Mouse (Mus musculus): ENCODE measurements at regions not wholly inside any gene's neighbourhood (a gene's known extent, or its start where the extent isn't known, plus 50 kb on each side); places are given as distances from the start of the nearest gene placed in this dataset.

GRCm38 (mm10) chr15:31673038-31673437 lies 71.4 kb downstream of the Fam173b start:
- no peak for DNase-seq

- peak; percentile 36 for DNase-seq
These were observed 75.1 kb downstream of the Fam173b start for GRCm38 (mm10) chr15:31676771-31677191.

DNA sequence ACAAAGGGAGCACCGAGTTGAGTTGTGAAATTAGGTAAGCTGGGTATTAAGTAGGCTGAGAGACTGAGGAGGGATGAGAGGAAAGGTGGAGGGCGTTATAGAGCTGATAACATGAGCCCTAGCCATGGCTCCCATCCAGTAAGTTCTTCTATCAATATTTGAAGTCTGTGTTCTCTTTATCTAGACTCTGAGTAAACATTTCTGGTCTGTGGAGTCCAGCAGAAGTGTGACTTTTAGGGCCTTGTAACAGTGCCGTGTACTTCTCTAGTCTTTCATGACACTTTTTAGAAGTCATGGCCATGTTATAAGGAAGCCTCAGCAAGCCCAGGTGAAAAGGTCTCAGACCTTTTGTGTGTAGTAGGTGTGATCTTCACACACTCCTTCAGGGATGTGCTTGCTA lies 91.5 kb downstream of the Fam173b start:
- no peak for DNase-seq

DNA sequence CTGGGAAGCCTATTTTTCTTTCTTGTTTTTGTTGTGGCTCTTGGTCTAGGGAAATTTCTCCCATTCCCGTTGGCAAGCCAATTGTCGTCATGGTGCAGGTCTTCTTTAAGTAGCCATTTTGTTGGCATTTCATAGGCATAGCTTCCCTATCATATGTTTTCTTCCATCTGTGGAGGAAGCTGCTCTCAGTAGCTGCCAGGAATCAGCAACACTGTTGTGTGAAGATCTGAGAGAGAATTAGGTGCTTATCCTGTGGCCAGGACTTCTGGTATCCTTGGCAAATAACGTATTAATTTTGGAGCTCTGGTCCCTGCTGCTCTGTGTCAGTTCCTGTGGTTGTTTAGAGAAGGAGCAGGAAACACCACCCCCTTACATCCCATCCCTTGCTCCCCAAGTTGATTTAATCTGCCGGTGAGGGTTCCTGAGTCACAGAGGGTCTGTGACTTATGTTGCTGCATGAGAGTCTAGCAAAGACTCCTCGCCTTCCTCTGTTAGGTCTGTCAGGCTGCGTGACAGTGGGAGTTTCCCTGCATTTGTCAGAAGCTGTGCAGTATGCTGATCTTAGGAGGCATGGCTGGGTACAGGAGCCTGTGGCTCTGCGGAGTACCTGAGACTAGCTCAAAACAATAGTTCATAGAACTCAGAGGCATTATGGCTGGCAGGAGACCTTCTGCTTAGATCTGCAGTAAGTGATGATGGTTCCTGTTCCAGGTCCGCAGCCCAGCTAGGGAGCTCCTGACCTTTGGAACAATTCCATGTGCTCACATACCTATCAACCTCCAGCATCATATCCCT lies 93.4 kb downstream of the Fam173b start:
- DNase-seq: no peak

- no peak for DNase-seq
These were observed 101.7 kb downstream of the Fam173b start for GRCm38 (mm10) chr15:31703400-31703799.

GRCm38 (mm10) chr15:31707416-31707815 lies 105.8 kb downstream of the Fam173b start:
- no peak for DNase-seq

DNA sequence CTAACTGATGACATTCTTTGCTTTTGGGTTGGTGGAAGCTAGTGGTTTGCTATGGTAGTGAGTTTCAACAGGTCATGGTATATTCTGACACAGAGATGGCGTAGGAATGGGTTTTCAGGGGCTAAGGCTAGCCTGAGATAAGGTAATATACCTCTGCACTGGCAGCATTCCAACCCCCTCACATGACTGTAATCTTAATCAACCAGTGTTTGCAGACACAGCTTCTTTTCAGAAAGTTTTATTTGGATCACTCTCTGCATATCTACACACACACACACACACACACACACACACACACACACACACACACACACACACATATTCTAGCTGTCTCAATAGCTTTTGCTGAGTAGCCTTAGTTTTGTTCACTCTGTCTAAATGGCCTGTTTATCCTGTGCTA lies 119.4 kb downstream of the Fam173b start:
- no peak for DNase-seq

DNA sequence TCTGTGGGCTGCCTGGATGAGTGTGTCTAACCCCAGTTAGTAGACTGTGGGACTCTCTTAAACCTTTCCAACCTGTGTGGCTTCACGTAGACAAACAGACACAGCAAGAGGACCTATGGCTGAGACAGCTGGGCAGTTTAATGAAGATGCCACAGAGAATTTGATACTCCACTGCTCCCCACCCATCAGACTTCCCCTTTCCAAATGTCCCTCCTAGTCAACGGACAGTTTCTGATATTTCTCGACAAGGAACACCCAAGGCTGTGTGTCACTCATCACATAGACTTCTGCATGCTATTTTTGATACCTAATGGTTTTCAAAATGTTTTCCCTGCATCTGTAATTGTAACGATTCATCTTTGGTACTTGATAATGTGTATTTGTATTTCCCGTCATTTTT lies 120.8 kb downstream of the Fam173b start:
- no peak for DNase-seq

- no peak for DNase-seq
These were observed 122.6 kb downstream of the Fam173b start for GRCm38 (mm10) chr15:31724252-31724651.

DNA sequence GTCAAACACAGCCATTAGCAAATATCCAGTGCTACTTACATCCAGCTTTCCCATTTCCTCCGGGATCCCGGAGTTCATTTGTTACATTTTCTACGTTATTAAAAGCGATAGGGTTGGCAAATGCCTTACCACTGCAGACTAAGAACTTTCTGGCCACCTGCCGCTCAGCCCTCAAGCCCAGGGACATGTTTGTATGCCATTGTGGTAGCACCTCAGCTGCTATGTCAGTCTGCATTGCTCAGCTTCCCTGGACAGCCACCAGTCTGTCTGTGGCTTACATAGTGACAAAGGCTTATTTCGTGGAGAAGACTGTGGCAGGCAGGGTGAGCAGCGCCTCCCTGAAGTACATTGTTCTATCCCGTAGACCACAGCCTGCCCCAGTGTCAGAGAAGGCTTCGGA lies 127.5 kb downstream of the Fam173b start:
- DNase-seq: no peak

DNA sequence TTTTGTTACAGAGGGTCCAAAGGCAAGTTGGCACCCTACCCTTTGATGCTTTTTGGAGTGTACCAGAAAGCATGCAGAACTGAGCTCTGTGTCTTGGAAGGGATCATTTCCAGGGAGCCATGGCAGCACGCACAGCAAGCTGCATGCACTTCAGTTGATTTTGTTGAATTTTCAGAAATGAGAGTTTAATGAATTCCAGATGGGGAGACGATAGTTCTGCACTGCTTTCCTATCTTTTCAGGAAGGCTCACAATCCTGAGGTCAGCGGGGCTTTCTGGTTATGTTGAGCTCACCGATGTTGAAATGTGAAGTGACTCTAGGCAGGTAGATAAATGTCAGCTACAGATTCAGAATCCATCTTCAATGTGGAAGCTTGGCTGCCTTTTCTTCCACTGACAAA lies 140.0 kb downstream of the Fam173b start:
- no peak for DNase-seq

GRCm38 (mm10) chr15:31744570-31744969 lies 142.9 kb downstream of the Fam173b start:
- DNase-seq: no peak

GRCm38 (mm10) chr15:31752632-31753031 lies 151.0 kb downstream of the Fam173b start:
- DNase-seq: no peak

DNA sequence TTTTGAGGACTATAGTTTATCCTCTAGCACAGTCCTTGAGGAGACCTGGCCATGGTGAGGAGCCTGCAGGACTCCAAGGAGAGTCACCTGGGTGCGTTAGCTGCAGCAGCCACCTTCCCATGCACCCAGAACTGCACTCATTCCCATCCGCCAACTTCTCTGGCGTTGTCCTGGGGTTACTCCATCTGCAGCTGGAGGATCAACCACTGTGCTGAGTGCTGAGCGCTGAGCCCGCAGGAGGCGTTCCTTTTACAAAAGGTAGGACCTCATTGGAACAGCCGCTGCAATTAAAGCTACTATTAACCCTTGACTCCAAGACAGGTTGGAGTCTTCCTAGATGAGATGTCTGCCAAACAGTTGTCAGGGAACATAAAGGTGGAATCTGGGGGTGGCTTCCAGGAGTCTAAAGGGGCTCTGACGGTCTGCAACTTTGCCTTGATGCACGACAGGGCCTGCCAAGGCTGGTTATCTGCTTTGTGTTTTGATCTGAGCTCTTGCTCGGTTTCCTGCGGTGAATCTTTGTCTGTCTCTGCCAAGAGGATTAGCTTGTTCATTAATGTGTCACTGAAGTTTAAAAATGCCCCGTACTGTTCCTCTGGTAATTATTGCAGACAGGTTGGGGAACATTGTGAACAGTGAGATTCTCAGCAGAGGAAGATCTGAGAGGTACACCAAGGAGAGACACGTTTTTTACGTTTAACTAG lies 152.1 kb downstream of the Fam173b start:
- no peak for DNase-seq

DNA sequence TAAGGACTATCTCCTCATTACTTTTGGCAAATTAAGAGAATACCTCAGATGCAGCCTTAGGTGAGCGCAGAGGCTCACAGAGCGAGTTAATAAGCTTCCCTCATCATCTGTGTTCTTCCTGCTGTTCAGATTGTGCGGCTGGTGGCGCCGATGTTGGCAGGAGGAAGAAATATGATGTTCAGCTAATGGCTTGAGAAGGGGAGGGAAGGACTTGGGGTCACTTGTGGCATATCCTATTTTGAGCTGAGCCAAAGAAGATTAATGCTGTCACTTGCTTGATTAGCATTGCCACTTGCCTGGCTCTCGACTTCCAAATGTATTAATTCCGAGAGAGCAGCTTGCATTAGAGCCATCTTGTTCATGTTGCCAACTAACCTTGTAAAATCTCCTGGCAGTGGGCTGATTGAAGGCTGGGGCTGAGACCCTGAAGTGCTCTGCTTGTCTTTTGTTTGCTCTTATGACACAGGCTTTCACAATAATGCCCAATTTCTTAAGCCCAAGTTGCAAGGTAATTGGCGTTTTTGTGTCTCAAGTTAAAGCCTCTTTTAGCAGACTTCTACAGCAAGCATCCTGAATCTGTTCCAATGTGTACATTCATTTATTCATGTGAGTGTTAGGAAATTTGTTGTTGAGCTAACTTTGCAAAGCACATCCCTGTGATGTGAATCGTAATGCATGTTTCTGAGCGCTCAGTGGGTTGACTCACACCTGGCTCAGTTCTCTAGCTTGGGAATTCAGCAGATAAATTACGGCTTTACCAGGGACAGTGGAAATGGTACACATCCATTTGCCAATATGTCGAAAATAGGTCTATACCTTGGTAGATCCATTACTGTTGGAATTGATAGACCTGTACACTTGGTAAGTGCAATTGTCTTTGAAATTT lies 167.6 kb downstream of the Fam173b start:
- no peak for DNase-seq

GRCm38 (mm10) chr15:31783081-31783480 lies 181.4 kb downstream of the Fam173b start:
- DNase-seq: no peak

DNA sequence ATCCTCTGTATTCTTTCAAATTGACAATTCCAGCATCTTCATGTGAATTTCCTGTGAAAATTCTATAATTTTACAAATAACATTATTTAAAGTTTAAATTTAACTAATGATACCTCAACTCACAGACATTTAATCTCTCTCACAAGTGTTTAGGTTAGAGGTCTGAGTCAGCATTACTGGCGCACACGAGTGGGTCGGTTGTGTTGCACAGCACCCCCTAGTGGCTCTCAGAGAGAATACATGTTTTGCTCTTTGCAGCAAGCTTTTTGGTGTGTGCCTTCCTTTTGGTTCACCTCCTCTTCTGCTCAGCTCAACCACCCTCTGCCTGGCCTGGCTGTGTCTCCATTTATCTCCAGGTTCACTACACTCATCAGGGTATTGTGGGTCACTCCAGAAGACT lies 183.4 kb downstream of the Fam173b start:
- DNase-seq: no peak

GRCm38 (mm10) chr15:31798863-31799262 lies 197.2 kb downstream of the Fam173b start:
- DNase-seq: no peak

DNA sequence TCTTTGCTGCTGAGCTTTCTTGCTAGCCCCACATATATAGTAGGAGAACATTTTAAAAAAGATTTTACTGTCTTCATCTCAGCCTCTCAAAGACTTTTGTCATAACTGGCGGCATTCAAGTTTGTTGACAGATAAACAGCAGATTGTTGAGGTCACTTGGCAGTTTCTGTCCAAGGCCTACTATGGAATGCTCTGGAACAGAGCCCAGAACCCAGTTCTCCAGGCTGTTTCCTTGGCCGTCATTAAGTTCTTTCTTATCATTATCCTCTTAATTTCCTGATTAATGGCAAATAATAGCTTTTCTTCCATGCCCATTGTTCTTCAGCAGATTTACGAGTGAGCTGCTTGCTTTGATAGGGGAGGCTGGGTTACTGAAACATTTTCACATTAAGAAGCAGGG lies 203.9 kb downstream of the Fam173b start:
- peak; percentile 73 for DNase-seq

GRCm38 (mm10) chr15:31815551-31815950 lies 213.9 kb downstream of the Fam173b start:
- no peak for DNase-seq

DNA sequence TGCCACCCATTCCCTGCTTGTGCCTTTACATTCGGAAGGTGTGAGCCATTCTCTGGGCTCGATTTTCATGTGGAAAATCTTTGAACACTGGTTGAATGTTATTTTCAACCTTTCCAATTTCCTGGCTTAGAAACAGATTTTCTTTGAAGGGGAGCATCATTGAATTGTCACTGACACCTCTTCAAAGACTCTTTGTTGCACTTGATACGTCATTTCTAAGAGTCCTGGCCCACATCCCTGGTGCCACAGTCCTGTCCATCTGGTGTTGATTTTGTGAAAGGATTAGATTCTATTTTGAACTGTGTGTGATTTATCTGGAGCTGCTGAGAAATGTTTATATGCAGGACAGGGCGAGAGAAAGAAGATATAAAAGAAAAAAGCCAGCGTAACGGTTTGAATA lies 217.6 kb downstream of the Fam173b start:
- no peak for DNase-seq

GRCm38 (mm10) chr15:31827219-31827618 lies 225.6 kb downstream of the Fam173b start:
- peak; percentile 9 for DNase-seq

DNA sequence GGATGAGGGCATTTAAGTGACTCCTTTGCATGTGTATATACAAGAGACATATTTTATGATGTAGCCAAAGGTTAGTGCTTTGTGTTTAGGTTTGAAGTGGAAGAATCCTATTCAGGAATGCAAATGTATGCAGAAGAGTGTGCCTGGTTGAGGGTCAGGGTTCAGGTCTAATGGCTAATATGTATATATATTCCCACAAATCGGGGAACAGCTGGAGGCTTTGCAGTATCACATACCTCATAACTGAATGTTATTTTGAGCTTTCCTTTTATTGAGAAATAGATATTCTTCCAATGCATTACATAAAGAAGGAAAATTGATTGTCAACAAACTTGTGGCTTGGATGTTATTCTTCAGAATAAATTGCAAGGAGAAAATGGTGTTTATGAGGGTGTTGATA lies 239.9 kb downstream of the Fam173b start:
- no peak for DNase-seq

All from kidney, postnatal 14 days (tissue).